Mouse (Mus musculus) gastrocnemius, postnatal 4 days (tissue): ENCODE measurements around the gene Elp1. TPM values are rescaled to one million over a fixed set of nuclear protein-coding genes. Genes with fewer than 3 reads are reported as not detected.
A peak's percentile ranks its signal among the peaks of the same experiment; 100 is the strongest.

Source experiments
- DNase-seq, 2 experiments: peaks; one replicate each; pipeline ENCODE4 v3.0.0; 2021 to 2022; ENCODE audit warnings: low spot score in 2 of 2, mixed read lengths in 2 of 2
- long read RNA-seq, 2 experiments: library from polyadenylated mRNA; stranded (forward); transcript quantifications; one replicate each; pipeline ENCODE4 v2.0.0; 2021
- total RNA-seq, 2 experiments: library from RNA; stranded (reverse); gene quantifications; 2 replicates each; pipeline ENCODE4 v1.2.3; 2021

Gene Elp1
- total RNA-seq: 10 to 100 TPM; 41.5 to 42.5 TPM
- long read RNA-seq, experiment 1, full-length matches to known transcripts: 27 of 39 reads
- long read RNA-seq, experiment 1, partial matches to known transcripts: 8 of 39 reads
- long read RNA-seq, experiment 1, other reads (novel, unspliced or antisense): 4 of 39 reads
- long read RNA-seq, experiment 2, full-length matches to known transcripts: 41 of 59 reads
- long read RNA-seq, experiment 2, partial matches to known transcripts: 10 of 59 reads
- long read RNA-seq, experiment 2, other reads (novel, unspliced or antisense): 8 of 59 reads

DNA sequence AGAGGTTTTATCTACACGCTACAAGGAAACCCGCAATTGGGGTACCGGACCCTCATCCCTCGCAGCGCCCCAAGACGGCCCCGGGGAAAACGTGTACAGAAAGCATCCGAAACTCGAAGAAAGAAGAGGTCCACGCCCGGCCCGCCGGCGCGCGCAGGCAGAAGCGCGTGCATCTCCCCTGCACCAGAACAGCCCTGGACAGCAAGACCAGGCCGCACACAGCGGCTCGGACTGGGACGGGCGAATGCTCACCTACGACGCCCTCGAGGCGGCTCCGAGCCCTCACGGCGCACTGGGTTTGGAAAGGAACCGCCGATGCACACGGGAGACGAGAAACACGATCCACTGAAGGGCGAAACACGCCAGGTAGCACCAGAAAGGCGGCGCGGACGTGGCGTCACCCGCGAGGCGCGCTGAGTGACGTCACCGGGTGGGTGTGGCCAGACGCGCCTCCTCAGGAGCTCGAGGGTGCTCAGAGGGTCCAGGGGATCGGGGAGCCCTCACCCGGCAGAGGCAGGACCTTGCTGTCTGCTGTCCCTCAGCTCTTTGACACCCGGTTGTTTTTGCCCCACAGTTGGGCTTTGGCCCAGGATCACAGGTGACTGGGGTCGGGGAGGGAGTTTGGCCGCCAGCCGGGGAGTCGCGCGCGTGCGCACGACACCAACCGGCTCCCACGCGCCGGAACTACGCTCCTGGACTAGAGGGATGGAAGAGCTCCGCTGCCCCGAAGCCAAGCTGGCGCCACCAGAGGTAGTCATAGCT is at the start of gene Elp1, which contains the start of gene Fam206a:
TSS of gene Elp1 (minus strand) at position 425 of the 762 bp plus-strand sequence.
TSS of gene Fam206a (plus strand) at position 439 of the 762 bp plus-strand sequence.
- DNase-seq: peak; percentile 89 to 96

DNA sequence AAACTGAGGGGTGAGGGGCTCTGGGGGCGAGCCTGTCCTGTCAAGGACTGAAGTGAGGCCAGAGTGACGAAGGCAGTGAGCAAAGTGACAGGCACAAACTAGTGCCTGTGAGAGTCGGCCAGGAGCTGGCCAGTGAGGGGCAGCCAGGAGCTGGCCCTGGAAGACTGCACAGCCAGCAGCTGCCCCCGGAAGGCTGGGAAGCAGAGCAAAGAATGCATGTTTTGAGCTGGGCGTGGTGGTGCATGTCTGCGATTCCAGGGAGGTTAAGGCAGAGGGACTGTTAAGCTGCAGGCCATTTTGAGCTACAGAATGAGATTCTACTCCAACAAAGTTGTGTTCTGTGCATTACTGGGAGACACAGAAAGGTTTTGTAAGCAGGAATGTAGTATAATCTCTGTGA is 48.6 kb upstream of the Elp1 start:
- peak in 1 of 2 experiments; percentile 15 for DNase-seq

DNA sequence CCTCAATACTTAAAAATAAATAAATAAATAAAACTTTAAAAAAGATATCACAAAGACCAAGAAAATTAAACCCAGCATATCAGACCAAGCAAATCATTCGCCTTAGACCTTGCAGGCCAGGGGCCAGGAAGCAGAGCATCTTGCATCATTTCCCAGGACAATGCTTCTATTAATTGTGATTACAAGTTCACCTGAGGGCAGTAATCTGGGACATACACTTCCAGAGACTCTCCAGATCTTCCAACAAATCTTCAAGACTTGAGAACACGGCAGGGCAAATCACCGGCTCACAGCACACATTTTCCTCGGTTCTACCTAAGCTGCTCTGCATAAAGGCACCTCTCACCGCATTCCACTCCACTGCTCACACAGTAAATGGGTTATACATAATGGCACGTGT is 45.9 kb upstream of the Elp1 start:
- DNase-seq: no peak

DNA sequence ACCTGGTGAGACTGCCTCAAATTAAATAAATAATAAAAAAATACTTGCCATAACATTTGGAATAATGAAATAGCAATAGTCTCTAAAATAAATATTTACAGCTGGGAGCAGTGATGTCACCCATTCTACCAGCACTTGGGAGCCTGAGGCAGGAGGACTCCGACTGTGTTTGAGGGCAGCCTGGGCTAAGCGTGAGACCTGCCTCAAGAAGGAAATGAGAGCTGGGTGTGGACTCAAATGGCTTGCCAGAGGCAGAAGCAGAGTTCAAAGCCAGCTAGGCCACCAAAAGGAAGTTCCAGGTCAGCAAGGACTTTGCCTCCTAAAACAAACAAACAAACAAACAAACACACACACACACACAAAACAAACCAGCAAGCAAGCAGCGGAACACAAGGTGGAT is 45.3 kb upstream of the Elp1 start:
- no peak for DNase-seq

DNA sequence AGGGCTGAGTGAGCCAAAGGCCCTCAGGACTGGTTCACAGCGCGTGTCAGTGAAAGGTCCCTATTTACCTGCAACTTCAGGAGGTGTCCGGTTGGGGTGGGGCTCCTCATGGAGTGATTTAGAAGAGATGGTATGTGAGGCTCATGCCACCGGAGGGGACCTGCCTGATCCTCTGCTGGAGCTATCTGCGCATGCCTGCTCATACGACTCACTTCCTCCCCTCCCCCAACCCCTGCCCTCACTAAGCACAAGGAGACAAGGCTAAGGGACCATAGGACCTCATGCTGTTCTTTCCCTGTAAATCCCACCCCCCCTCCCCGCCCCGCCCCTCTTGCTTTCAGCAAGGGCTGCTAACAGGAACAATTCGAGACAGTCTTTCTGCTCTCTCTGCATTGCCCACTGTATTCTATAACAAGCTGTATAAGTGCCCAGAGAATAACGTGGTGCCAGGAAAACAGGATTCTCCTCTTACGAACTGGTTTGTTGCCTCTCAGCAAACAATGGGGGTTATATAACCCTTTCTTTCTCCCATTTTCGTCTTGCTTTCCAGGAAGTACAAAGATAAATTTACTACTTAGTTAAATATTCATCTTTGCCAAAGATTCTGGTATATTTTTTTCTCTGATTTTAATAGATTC is 43.9 kb upstream of the Elp1 start:
- DNase-seq: no peak

DNA sequence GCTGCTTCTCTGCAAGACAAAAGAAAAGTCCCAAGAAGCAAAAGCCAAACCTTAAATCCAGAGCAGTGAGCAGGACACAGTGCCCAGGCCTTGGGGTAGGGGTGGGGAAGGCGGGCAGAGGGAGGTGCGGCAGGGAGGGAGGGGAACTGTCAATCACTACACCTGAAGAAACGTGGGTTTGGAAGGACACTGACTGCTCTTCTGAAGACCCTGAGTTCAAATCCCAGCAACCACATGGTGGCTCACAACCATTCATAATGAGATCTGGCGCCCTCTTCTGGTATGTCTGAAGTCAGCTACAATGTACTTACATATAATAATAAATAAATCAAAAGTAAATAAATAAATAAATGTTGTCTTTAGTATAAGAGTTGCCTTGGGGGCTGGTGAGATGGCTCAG is 42.8 kb upstream of the Elp1 start:
- DNase-seq: no peak

DNA sequence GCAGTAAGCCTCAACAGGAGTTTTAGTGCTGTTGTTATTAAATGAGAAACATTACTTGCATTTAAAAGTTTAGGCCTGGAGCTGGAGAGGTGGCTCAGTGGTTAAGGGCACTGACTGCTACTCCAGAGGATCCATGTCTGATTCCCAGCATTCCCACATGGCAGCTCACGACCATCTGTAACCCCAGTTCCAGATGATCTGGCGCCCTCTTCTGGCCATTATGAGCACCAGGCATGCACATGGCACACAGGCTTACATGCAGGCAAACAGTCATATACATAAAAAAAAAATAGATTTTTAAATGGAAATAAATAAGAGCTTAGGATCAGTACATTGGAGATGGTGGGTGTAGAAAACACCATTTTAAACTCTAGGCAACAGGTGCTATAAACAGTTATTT is 41.8 kb upstream of the Elp1 start:
- DNase-seq: no peak

DNA sequence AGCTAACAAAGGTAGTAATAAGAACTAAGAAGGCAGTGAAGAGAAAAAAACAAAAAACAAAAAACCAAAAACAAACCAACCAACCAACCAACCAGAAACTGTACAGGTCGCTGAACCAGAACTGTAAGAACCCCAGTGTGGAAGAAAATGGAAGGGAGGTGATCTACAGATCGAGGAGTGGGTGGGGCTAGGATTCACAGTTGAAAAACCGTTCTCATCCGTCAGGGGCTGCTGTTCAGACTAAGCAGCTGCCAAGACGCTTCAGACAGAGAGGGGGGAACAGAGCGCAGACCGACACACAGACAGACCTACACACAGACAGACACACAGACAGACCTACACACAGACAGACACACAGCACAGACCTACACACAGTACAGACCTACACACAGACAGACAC is 40.4 kb upstream of the Elp1 start:
- no peak for DNase-seq

DNA sequence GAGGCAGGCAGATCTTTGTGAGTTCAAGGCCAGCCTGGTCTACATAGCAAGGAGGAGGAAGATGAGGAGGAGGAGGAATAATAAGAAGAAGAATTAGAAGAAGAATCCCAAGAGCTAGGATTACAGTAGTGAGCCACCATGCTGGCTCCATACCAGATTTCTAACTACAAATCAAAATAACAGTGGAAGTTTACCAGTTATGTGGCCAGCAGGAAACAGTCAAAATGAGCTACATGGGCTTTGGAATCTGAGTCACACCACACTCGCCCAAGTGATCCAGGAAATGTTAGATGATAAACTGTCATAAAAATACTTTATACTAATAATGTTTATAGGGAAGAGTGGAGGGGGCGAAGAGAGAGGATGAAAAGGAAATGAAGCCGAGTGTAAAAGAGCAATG is 38.2 kb upstream of the Elp1 start:
- DNase-seq: no peak

DNA sequence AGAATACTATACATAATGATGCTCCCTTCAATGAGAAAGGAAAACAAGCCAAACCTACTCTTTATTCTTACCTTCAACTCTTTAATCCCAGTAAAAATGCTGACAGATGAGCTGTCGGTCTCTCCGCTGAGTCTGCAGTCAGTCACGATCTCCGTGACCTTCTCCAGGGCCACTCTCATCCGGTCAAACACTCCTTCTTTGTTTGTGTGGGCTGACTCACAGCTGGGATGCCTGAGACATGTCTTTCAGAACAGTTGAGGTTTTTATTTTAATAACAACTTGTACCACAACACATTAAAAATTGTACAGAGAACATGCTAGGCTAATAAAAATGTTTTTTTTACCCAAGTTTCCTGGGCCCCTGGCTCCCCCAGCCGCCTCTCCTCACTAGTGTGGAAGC is 35.5 kb upstream of the Elp1 start:
- DNase-seq: no peak

DNA sequence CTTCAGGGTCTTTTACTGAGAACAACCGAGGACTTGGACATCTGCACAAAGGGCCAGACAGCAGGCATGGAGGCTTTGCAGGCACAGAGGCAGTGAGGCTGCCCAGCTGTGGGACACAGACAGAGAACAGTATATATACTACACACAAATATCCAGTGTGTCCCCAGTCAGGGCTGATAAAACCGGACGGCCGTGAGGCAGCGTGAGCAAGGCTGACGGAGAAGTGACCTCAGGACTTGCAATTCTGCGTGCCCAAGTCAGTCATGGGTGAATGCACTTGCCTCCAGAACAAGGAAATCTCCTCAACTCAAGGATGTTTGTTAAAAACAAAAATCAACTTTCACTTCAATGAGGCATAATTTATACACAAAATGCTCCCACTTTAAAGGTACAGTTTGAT is 29.9 kb upstream of the Elp1 start:
- DNase-seq: no peak

DNA sequence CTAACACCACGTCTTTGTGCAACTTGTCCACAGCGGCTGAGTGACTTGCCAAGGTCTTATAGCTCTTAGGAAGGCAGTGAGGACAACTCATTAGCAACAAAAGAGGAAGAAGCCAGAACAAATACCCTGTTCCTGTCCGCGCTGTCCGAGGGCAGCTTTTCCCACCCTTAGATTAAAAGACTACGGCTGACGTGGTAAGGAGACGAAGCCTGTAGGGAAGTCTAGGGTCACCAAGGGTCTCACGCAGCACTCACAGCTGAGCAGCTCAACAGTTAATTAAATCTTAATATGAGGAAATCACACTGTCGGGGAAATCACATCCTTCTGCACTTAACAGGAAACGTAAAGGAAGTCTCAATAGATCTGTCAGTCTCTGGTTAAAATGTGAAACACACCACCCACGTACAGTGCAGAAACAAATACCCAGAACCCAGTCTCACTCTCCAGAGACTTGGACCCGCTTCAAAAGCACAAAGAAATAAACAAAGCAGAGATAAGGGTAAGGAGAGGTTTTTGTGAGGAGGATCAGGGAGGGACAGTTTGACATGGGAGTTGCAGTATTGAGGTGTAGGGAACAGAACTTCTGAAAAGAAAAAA is 29.0 kb upstream of the Elp1 start:
- DNase-seq: no peak

DNA sequence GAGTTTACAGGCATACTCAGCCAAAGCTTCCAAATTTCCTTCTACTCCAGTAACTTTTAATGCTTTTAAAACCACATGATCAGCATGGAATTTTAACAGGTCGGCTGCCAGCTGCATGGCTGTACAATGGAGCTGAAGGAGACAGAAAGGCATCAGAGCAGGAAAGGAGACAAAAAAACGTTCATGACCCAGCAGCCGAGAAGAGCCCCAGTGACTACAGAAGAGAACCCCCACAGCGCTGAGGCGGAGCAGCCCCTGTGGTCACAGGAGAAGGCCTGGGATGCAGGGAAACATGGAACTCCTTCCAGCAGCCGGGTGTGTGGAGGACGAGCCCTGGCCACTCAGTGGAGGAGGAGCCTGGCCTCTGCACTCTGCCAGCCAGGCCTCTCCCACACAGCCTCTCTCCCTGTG is 27.4 kb upstream of the Elp1 start:
- DNase-seq: peak in 1 of 2 experiments; percentile 41

DNA sequence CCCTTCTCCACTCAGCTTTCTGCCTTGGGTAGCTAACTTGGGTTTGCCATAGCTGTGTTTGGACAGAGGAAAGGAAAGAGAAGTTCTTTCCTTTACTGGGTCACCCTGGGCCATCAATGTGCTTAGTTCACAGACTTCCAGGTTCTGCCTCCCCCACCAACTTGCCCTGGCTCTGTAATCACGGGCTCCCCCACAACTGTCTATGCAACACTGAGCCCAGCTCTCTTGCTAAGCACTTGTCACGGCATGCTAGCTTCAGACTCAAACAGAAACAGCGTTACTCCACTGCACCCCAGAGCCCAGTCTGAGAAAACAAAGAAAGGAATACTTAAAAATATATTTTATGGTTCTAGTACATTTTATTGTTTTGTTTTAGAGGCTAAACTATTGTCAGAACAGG is 26.8 kb upstream of the Elp1 start:
- DNase-seq: no peak

DNA sequence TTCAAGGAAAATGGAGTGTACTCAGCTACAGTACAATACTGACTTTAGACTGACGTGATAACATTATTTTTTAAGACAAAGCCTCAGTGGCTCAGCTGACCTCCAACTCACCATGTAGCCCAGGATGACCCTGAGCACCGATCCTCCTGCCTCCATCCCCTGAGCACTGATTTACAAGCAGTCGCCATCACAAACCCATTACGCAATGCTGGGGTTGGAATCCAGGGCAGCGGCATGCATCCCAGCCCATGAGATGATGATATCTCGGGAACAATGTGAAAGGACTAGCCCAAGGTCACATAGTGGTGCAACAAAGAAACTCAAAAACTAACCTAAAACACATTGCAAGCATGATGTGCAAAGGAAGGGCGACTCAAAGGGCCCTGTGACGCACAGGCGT is 22.1 kb upstream of the Elp1 start:
- no peak for DNase-seq

DNA sequence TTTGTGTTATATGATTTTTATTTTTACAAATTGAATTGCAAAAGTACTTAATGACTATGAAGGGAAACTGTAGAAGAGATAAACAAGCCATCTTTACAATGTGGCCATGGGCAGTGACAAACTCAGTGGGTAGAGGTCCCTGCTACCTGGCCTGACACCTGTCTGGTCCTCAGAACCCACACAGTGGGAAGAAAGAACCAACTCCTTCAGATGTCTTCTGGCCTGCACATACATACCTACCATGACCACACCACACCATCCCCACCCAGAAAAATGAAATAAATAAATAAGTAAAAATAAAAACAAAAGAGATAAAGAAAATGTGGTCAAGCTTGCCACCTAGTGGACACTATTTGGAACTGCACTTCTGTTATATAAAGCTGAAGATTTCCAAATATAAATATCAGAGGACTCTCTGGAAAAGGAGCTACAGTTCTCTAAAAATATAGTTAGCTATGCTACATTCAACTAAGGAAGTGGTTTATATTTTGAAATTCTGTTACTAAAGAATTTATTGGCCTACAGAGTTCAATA is 18.0 kb upstream of the Elp1 start:
- DNase-seq: no peak

DNA sequence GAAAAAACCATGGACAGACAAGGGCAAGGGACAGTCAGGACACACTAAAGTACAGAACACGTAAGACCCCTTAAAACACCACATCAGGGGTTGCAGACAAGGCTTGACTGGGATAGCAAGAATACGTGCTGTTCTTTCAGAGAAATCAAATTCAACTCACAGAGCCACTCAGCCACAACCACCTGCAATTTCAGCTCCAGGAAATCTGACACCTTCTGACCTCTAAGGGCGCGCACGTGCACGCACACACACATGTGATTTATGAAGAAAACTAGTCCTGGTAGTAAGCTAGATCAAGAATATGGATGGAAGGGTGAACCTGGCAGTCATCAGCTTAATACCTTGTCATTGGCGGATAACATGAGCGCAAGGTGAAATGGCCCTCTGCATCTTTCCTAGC is 13.0 kb upstream of the Elp1 start:
- DNase-seq: no peak

DNA sequence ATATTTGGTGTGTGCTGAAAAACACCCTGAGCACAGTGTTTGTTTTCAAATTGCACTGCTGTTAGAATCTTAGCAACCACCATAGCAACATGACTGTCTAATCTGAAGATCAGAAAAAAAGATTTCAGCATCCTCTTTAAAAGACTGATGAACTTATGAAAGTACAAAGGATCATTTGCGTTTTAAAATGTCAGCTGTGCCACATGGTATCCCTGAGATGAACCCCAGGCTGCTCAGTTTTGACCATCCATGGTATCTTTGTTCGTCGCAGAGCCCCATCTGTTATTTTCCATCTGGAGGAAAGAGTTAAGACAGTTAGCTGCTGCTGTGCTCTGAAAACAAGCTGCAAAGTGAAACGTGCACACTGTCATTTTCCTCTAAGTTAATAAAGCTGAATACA is 10.0 kb upstream of the Elp1 start:
- no peak for DNase-seq

DNA sequence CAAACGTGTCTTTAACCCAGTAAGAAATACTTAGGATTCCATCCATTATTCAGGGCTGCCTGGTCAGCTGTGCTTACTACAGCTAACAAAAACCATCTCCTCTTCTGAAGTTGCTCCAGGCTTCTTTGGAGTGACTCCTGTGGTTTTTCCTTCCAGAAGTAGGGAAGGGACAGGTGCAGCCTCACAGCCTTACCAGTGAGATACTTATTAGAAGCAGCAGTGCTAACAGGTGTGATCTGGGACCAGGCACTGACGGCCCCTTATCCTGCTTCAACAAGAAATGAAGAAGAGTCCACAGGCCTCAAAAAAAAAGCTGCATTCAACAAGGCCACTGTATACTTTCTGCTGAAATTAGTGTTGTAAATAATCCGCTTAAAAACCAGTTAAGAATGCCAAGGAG is 9.5 kb upstream of the Elp1 start:
- no peak for DNase-seq

DNA sequence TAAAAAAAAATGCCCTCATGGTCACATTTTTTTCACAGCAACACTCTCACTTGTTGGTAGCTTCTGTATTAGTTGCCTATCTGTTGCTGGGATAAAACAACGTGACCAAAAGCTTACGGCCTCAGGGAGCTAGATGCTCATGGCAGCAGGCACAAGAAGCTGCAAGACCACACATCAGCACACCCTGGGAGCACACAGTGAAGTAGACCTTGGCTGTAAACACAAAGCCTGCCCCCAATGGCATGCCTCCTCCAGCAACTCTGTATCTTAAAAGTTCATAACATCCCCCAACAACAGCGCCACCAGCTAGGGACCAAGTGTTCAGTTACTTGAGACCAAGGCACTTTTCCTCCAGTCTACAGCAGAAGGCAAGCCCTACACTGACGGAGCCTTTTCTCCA is 6.9 kb upstream of the Elp1 start:
- no peak for DNase-seq

DNA sequence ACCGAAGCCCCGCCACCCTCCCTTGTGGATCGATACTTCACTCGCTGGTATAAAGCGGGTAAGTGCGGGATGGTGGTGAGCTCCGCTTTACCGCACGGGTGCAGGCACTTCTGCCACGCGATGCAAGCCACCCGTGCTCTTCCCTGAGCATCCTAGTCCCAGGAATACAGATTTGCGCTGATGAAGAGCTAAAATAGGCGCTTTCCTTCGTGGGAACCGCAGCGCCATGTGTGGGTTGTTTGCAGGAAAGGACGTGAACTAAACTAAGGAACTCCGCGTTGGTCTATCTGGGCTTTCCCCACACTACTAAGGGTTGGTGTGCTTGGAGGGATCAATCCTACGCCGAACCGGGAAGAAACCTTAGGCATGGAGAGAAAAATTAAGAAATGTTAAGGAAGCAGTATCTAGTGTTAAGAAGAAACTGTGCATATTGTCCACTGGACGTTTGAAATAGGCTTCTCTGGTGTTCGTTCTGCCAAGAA is 579 bp upstream of the Elp1 start:
- DNase-seq: no peak

DNA sequence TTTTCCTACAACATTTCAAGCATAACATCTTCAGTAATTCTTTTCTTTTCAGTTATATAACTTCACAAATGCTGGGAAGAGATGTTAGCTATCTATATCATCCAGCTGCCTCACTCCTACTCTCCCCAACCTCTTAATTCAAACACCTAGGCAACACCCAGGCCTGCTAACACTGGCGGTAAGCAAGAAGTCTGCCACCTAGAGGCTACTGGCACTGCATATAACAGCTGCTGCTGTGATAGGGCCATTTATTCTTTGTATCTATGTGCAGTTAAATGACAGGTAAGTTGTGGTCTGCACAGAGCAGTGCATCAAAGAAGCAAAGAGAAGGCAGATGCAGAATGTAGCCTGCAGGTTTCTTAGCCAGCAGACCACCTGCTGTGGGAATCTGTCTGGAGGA is 10.8 kb downstream of the Elp1 start:
- DNase-seq: no peak
